Mouse (Mus musculus) neural tube, embryonic 13.5 days (tissue): ENCODE measurements around the gene Them7. TPM values are rescaled to one million over a fixed set of nuclear protein-coding genes. Genes with fewer than 3 reads are reported as not detected.

ENCODE experiments used
- ATAC-seq: fragments of 200-750 bp; cut with Nextera tagmentation; 2 replicates; pipeline ENCODE4 v1.8.0; 2017; ENCODE audit warnings: low read depth, mild to moderate bottlenecking, moderate TSS enrichment, moderate library complexity
- H3K27ac ChIP-seq: fragments of 300-500 bp; sonication (generic); replicated peaks from 2 replicates; pipeline ENCODE4 v1.5.1; 2015; ENCODE audit warnings: moderate library complexity, mild to moderate bottlenecking, inconsistent platforms
- H3K27me3 ChIP-seq: fragments of 300-500 bp; sonication (generic); 2 replicates; pipeline ENCODE4 v1.6.1; 2015; ENCODE audit warnings: mild to moderate bottlenecking, inconsistent platforms
- H3K36me3 ChIP-seq: fragments of 300-500 bp; sonication (generic); 2 replicates; pipeline ENCODE4 v1.6.1; 2015; ENCODE audit warnings: mild to moderate bottlenecking, inconsistent platforms
- H3K4me1 ChIP-seq: fragments of 300-500 bp; sonication (generic); replicated peaks from 2 replicates; pipeline ENCODE4 v1.6.1; 2015; ENCODE audit warnings: inconsistent platforms
- H3K4me2 ChIP-seq: fragments of 300-500 bp; sonication (generic); 2 replicates; pipeline ENCODE4 v1.6.1; 2015; ENCODE audit warnings: inconsistent platforms, mild to moderate bottlenecking, moderate library complexity
- H3K4me3 ChIP-seq: fragments of 300-500 bp; sonication (generic); 2 replicates; pipeline ENCODE4 v1.5.1; 2015; ENCODE audit warnings: mild to moderate bottlenecking, inconsistent platforms
- H3K9ac ChIP-seq: fragments of 300-500 bp; sonication (generic); 2 replicates; pipeline ENCODE4 v1.6.1; 2015; ENCODE audit warnings: moderate library complexity, mild to moderate bottlenecking, inconsistent platforms
- H3K9me3 ChIP-seq: fragments of 300-500 bp; sonication (generic); 2 replicates; pipeline ENCODE4 v1.6.1; 2016; ENCODE audit warnings: inconsistent platforms
- WGBS: fragments of 180-500 bp; shearing (Covaris S2); methylation state at CpG from one replicate; pipeline ENCODE4 v1.1.7; 2015; 5-methylcytosine and 5-hydroxymethylcytosine counted together
- polyA plus RNA-seq: library from polyadenylated mRNA; unstranded; fragments of >200 nt; fragmentation: Nextera tagmentation; extraction: Ambion mirVana; gene quantifications from 2 replicates; pipeline ENCODE4 v1.2.1, GENCODE M21; 2015

The Them7 gene
- polyA plus RNA-seq, 1 experiment from 2014 or later = not detected

- Histone ChIP-seq H3K4me2 (no peak overlapping the region), H3K9me3 (no peaks in the 10 kb centered on the region), H3K9ac (no peak overlapping the region), H3K36me3 (no peaks in the 10 kb centered on the region), H3K4me3 (no peak overlapping the region), H3K27ac (no peak overlapping the region), H3K27me3 (no peaks in the 10 kb centered on the region), H3K4me1 (peaks cover 12% of the 10 kb centered on the region; the same call in 1 of the 2 replicates)
- 89% methylated on average over 3 of the region's 3 CpGs for WGBS
- no peak for ATAC-seq
These were observed 133.9 kb downstream of the Them7 start for GRCm38 (mm10) chr2:105358040-105358439.

GRCm38 (mm10) chr2:105367623-105368022, 143.5 kb downstream of the Them7 start:
- WGBS = 26% methylated on average over 4 of the region's 4 CpGs
- Histone ChIP-seq H3K27ac (no peak overlapping the region), H3K4me3 (no peak overlapping the region), H3K9me3 (no peaks in the 10 kb centered on the region), H3K36me3 (no peaks in the 10 kb centered on the region), H3K4me1 (peaks cover 10% of the 10 kb centered on the region), H3K27me3 (0 out of 2 replicates have a peak, but pooled peaks cover 7% of the 10 kb centered on the region), H3K4me2 (no peak overlapping the region), H3K9ac (no peak overlapping the region)
- ATAC-seq = no peak

GRCm38 (mm10) chr2:105370240-105370639, 146.1 kb downstream of the Them7 start:
- Histone ChIP-seq H3K27ac (no peak overlapping the region), H3K4me2 (peak overlapping the region; percentile 50), H3K4me3 (peak overlapping the region; percentile 22), H3K4me1 (peaks cover 10% of the 10 kb centered on the region), H3K27me3 (0 out of 2 replicates have a peak, but pooled peaks cover 10% of the 10 kb centered on the region), H3K9ac (peak overlapping the region; percentile 31; the same call in 1 of the 2 replicates), H3K36me3 (no peaks in the 10 kb centered on the region), H3K9me3 (no peaks in the 10 kb centered on the region)
- peak; percentile 49; the same call in 1 of the 2 replicates for ATAC-seq
- WGBS = under 1% methylated on average over 10 of the region's 10 CpGs

- Histone ChIP-seq H3K4me3 (peak overlapping the region; percentile 22), H3K27me3 (0 out of 2 replicates have a peak, but pooled peaks cover 10% of the 10 kb centered on the region), H3K9ac (peak overlapping the region; percentile 31), H3K36me3 (no peaks in the 10 kb centered on the region), H3K27ac (no peak overlapping the region), H3K4me2 (peak overlapping the region; percentile 50), H3K9me3 (no peaks in the 10 kb centered on the region), H3K4me1 (peaks cover 10% of the 10 kb centered on the region)
- ATAC-seq = peak; percentile 71; the same call in 1 of the 2 replicates
- WGBS = 19% methylated on average over 14 of the region's 14 CpGs
These were observed 146.6 kb downstream of the Them7 start for GRCm38 (mm10) chr2:105370698-105371097.

GRCm38 (mm10) chr2:105372156-105372555, 148.0 kb downstream of the Them7 start:
- no peak overlapping the region for H3K4me2 ChIP-seq
- 92% methylated on average over 6 of the region's 6 CpGs for WGBS
- no peaks in the 10 kb centered on the region for H3K9me3 ChIP-seq
- H3K4me1 ChIP-seq = peaks cover 10% of the 10 kb centered on the region
- no peak for ATAC-seq
- no peak overlapping the region for H3K27ac ChIP-seq
- H3K9ac ChIP-seq = no peak overlapping the region
- no peaks in the 10 kb centered on the region for H3K36me3 ChIP-seq
- H3K4me3 ChIP-seq = no peak overlapping the region
- 0 out of 2 replicates have a peak, but pooled peaks cover 10% of the 10 kb centered on the region for H3K27me3 ChIP-seq

- H3K4me2 ChIP-seq = no peak overlapping the region
- WGBS = 84% methylated on average over 5 of the region's 5 CpGs
- H3K4me1 ChIP-seq = peaks cover 10% of the 10 kb centered on the region
- 0 out of 2 replicates have a peak, but pooled peaks cover 10% of the 10 kb centered on the region for H3K27me3 ChIP-seq
- no peak overlapping the region for H3K9ac ChIP-seq
- no peak overlapping the region for H3K4me3 ChIP-seq
- no peaks in the 10 kb centered on the region for H3K9me3 ChIP-seq
- H3K27ac ChIP-seq = no peak overlapping the region
- no peak for ATAC-seq
- H3K36me3 ChIP-seq = no peaks in the 10 kb centered on the region
These were observed 148.6 kb downstream of the Them7 start for GRCm38 (mm10) chr2:105372727-105373126.

- no peak overlapping the region for H3K4me3 ChIP-seq
- no peaks in the 10 kb centered on the region for H3K9me3 ChIP-seq
- 91% methylated on average over 11 of the region's 11 CpGs for WGBS
- ATAC-seq = no peak
- H3K36me3 ChIP-seq = no peaks in the 10 kb centered on the region
- no peak overlapping the region for H3K27ac ChIP-seq
- no peak overlapping the region for H3K4me2 ChIP-seq
- 0 out of 2 replicates have a peak, but pooled peaks cover 10% of the 10 kb centered on the region for H3K27me3 ChIP-seq
- H3K9ac ChIP-seq = no peak overlapping the region
- H3K4me1 ChIP-seq = peaks cover 10% of the 10 kb centered on the region
These were observed 149.5 kb downstream of the Them7 start for GRCm38 (mm10) chr2:105373658-105374057.

- 97% methylated on average over 7 of the region's 7 CpGs for WGBS
- Histone ChIP-seq H3K27ac (no peak overlapping the region), H3K27me3 (0 out of 2 replicates have a peak, but pooled peaks cover 10% of the 10 kb centered on the region), H3K36me3 (no peaks in the 10 kb centered on the region), H3K4me2 (no peak overlapping the region), H3K4me1 (peaks cover 8% of the 10 kb centered on the region), H3K9ac (no peak overlapping the region), H3K9me3 (no peaks in the 10 kb centered on the region), H3K4me3 (no peak overlapping the region)
- ATAC-seq = no peak
These were observed 151.1 kb downstream of the Them7 start for GRCm38 (mm10) chr2:105375261-105375660.

- Histone ChIP-seq H3K9ac (no peak overlapping the region), H3K27me3 (0 out of 2 replicates have a peak, but pooled peaks cover 10% of the 10 kb centered on the region), H3K4me2 (no peak overlapping the region), H3K36me3 (no peaks in the 10 kb centered on the region), H3K9me3 (no peaks in the 10 kb centered on the region), H3K4me1 (peaks cover 3% of the 10 kb centered on the region), H3K4me3 (no peak overlapping the region), H3K27ac (no peak overlapping the region)
- no peak for ATAC-seq
- WGBS = 78% methylated on average over 4 of the region's 4 CpGs
These were observed 151.6 kb downstream of the Them7 start for GRCm38 (mm10) chr2:105375705-105376104.

- no peak overlapping the region for H3K27ac ChIP-seq
- H3K9ac ChIP-seq = no peak overlapping the region
- H3K36me3 ChIP-seq = no peaks in the 10 kb centered on the region
- H3K4me3 ChIP-seq = no peak overlapping the region
- 71% methylated on average over 1 of the region's 1 CpGs for WGBS
- H3K4me2 ChIP-seq = no peak overlapping the region
- H3K9me3 ChIP-seq = no peaks in the 10 kb centered on the region
- ATAC-seq = no peak
- H3K4me1 ChIP-seq = no peaks in the 10 kb centered on the region
- no peaks in the 10 kb centered on the region for H3K27me3 ChIP-seq
These were observed 155.6 kb downstream of the Them7 start for GRCm38 (mm10) chr2:105379682-105380081.

- H3K9ac ChIP-seq = no peak overlapping the region
- 92% methylated on average over 3 of the region's 3 CpGs for WGBS
- no peak for ATAC-seq
These were observed 156.7 kb downstream of the Them7 start for GRCm38 (mm10) chr2:105380757-105381319.

GRCm38 (mm10) chr2:105383063-105383462, 158.9 kb downstream of the Them7 start:
- H3K9me3 ChIP-seq = no peaks in the 10 kb centered on the region
- H3K9ac ChIP-seq = no peak overlapping the region
- peaks cover 16% of the 10 kb centered on the region for H3K36me3 ChIP-seq
- no peak overlapping the region for H3K4me3 ChIP-seq
- no peak overlapping the region for H3K4me2 ChIP-seq
- no peak for ATAC-seq
- H3K4me1 ChIP-seq = no peaks in the 10 kb centered on the region
- WGBS = 87% methylated on average over 8 of the region's 8 CpGs
- no peak overlapping the region for H3K27ac ChIP-seq
- no peaks in the 10 kb centered on the region for H3K27me3 ChIP-seq

More at GRCm38 (mm10) chr2:105380757-105381319, 156.7 kb downstream of the Them7 start:
- Histone ChIP-seq H3K27ac (no peak overlapping the region), H3K36me3 (peaks cover 6% of the 10 kb centered on the region), H3K9me3 (no peaks in the 10 kb centered on the region), H3K4me3 (no peak overlapping the region), H3K4me1 (no peaks in the 10 kb centered on the region), H3K27me3 (no peaks in the 10 kb centered on the region), H3K4me2 (no peak overlapping the region)

- H3K4me3 ChIP-seq = no peak overlapping the region
- ATAC-seq = no peak
- H3K9ac ChIP-seq = no peak overlapping the region
- H3K4me2 ChIP-seq = no peak overlapping the region
- no peaks in the 10 kb centered on the region for H3K27me3 ChIP-seq
- peaks cover 21% of the 10 kb centered on the region for H3K36me3 ChIP-seq
- 76% methylated on average over 3 of the region's 3 CpGs for whole genome bisulfite sequencing
- no peak overlapping the region for H3K27ac ChIP-seq
- H3K9me3 ChIP-seq = no peaks in the 10 kb centered on the region
- no peaks in the 10 kb centered on the region for H3K4me1 ChIP-seq
These were observed 160.9 kb downstream of the Them7 start for GRCm38 (mm10) chr2:105384998-105385397.
